Mouse (Mus musculus) central nervous system, embryonic 14 days (tissue): ENCODE measurements around the gene Olfr1447. TPM values are rescaled to one million over a fixed set of nuclear protein-coding genes. Genes with fewer than 3 reads are reported as not detected.

Experiments used
- polyA plus RNA-seq: library from polyadenylated mRNA; depleted of rRNA; stranded (reverse); fragments of >200 nt; gene quantifications from 2 replicates; pipeline ENCODE4 v1.2.3, GENCODE M21; 2012; rRNA removed

Gene Olfr1447
- polyA plus RNA-seq = not detected in 2 replicates

GRCm38 (mm10) chr19:12903643-12904042, at the start of gene Olfr1447:
Olfr1447 (minus strand) TSS chr19:12903743.

GRCm38 (mm10) chr19:12949958-12950357, 46.4 kb upstream of the Olfr1447 start, which contains the start of gene Olfr1450:
Olfr1450 (plus strand) TSS chr19:12950258.

DNA sequence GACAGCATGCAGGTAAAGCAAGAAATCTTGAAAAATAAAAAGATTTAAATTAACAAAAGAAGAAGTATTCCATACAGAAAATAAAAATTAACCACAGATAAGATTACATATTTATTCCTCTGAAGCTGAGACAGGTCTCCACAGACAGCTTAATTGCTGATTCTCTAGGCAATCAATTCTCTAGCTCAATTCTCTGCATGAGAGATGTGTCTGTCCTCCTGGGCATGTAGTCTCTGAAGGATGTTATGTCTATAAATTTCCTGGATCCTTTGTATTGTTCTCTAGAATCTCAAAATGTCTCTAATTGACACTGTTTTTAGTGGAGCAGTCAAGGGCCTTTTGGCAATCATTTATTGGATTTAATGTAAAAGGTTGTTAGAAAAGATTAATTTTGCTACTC, 27.0 kb upstream of the Olfr1447 start, which contains the start of gene Olfr1449:
TSS of gene Olfr1449 (plus strand) at position 301 of the 400 bp plus-strand sequence.

DNA sequence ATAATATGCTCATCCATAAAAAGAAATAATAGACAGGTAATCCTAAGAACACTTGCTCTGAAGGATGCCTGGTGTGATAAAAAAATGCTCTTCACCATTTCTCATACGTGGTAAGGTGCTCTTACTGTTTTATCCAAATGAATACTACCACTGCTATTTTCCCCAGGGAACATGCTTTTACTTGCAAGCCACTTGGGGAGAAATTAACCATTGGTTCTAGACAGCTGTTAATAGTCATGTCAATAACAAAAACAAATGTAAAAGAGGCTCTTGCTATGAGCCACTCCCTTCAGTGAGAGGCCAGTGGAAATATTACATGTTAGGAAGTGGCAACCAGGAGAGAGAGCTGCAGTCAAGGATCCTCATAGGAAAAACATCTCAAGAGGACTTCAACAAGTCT, 20.8 kb upstream of the Olfr1447 start, which contains the start of gene Olfr1448:
TSS of gene Olfr1448 (minus strand) at position 101 of the 400 bp plus-strand sequence.

GRCm38 (mm10) chr19:12893424-12893823, 10.1 kb downstream of the Olfr1447 start, which contains the start of gene Olfr1446:
Olfr1446 (minus strand) TSS chr19:12893524.

DNA sequence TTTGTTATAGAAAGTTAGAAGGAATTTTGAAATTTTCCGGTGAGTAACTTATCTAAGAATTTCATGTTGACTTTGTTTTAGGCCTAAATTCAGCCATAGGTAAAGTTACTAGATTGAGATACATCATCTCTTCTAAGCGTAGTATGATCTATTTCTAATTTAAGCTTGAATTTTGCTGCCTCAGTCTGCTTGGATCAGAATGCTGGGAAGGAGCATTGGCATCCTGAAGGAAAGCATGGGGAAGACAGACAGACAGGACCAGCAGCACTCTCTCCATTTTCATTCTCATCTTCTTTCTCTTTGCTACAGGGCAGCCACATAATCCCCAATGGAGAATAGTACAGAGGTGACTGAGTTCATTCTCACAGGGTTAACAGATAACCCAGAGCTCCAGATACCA, 20.0 kb downstream of the Olfr1447 start, which contains the start of gene Olfr1445:
TSS of gene Olfr1445 (plus strand) at position 301 of the 400 bp plus-strand sequence.

DNA sequence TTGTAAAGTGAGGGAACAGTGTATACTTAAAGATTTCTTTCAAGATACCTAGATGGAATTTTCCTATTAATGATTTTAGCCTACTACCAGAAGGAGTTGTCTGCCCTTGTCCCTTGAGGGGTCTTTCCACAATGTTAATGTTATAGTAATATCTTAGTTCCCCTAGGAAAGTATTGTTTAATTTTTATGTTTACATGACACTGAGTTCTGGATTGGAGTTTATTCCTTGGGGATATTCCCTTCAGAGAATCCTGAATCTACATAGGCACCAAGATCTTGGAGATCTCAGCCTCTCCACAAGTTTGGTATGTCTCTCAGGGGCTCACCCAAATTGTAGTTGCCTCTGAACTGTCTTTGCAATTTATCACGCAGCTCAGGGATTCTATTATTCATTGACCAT, 46.6 kb downstream of the Olfr1447 start, which contains the start of gene Olfr1444:
TSS of gene Olfr1444 (plus strand) at position 301 of the 400 bp plus-strand sequence.

Other genes starting within 250 kb of the Olfr1447 start
- not detected in 2 replicates for gene Olfr1442, start 233.3 kb downstream of the Olfr1447 start, polyA plus RNA-seq
- not detected in 2 replicates for gene Olfr1443, start 225.6 kb downstream of the Olfr1447 start, polyA plus RNA-seq
- not detected in 2 replicates for gene Keg1, start 208.0 kb downstream of the Olfr1447 start, polyA plus RNA-seq
- gene Cntf, start 138.1 kb downstream of the Olfr1447 start, polyA plus RNA-seq = 3.8 and 4.0 TPM in 2 replicates
- 35.9 and 40.1 TPM in 2 replicates for gene Zfp91, start 107.6 kb downstream of the Olfr1447 start, polyA plus RNA-seq
- gene Lpxn, start 107.5 kb downstream of the Olfr1447 start, polyA plus RNA-seq = 1.6 and 2.0 TPM in 2 replicates
- gene Gm5244, start 57.1 kb downstream of the Olfr1447 start, polyA plus RNA-seq = not detected in 2 replicates
- not detected in 2 replicates for gene Olfr1444, start 46.5 kb downstream of the Olfr1447 start, polyA plus RNA-seq
- gene Olfr1445, start 19.9 kb downstream of the Olfr1447 start, polyA plus RNA-seq = not detected in 2 replicates
- gene Olfr1446, start 10.2 kb downstream of the Olfr1447 start, polyA plus RNA-seq = not detected in 2 replicates
- not detected in 2 replicates for gene Olfr1448, start 20.7 kb upstream of the Olfr1447 start, polyA plus RNA-seq
- not detected in 2 replicates for gene Olfr1449, start 27.1 kb upstream of the Olfr1447 start, polyA plus RNA-seq
- gene Olfr1450, start 46.5 kb upstream of the Olfr1447 start, polyA plus RNA-seq = not detected in 2 replicates
- gene Olfr1451, start 91.3 kb upstream of the Olfr1447 start, polyA plus RNA-seq = not detected in 2 replicates
- not detected in 2 replicates for gene Olfr1453, start 124.6 kb upstream of the Olfr1447 start, polyA plus RNA-seq
- not detected in 2 replicates for gene Olfr1454, start 156.9 kb upstream of the Olfr1447 start, polyA plus RNA-seq
- gene Olfr1457, start 194.1 kb upstream of the Olfr1447 start, polyA plus RNA-seq = not detected in 2 replicates
- not detected in 2 replicates for gene Olfr1458, start 203.0 kb upstream of the Olfr1447 start, polyA plus RNA-seq
- 0.01 TPM in 1 of 2 replicates, not detected in the other for gene Olfr1459, start 245.8 kb upstream of the Olfr1447 start, polyA plus RNA-seq